Mouse (Mus musculus) spleen, adult 18-20 months (tissue): ENCODE results near the gene Parp2.
"Not testable (repeated sequence)": the region's sequence is repeated elsewhere in the genome, so short reads cannot be mapped to it uniquely, and the experiment has no call there.

Experiments used
- DNase-seq, 2 experiments: peaks; one replicate each; pipeline ENCODE4 v3.0.0; 2022; ENCODE audit warnings: mixed read lengths in 2 of 2

Parp2 gene

DNA sequence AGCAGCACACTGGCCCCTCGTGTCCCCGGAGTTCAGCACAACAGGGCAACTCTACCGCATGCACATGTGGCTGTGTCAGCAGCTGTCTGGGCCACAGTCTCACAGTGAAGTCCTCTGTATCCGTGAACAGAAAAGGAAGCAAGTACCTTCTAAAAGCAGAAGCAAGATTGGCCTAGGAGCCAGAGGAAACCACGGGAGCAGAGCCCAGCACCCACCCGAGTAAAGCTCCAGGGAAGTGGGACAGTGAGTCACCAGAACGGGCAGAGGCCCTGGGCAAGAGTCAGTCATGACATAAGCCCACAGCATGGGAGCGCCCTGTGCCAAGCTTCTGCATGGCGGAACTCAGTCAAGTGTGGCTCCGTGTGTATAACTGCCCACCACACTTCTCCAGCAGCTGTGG, 26.3 kb downstream of the Parp2 start:
- peak; percentile 13 to 30 for DNase-seq

GRCm38 (mm10) chr14:50834435-50834834, 26.8 kb downstream of the Parp2 start:
- DNase-seq = no peak

GRCm38 (mm10) chr14:50837236-50837635, 29.6 kb downstream of the Parp2 start:
- no peak for DNase-seq

- no peak for DNase-seq
Observed at GRCm38 (mm10) chr14:50855788-50856187, 48.1 kb downstream of the Parp2 start.

DNA sequence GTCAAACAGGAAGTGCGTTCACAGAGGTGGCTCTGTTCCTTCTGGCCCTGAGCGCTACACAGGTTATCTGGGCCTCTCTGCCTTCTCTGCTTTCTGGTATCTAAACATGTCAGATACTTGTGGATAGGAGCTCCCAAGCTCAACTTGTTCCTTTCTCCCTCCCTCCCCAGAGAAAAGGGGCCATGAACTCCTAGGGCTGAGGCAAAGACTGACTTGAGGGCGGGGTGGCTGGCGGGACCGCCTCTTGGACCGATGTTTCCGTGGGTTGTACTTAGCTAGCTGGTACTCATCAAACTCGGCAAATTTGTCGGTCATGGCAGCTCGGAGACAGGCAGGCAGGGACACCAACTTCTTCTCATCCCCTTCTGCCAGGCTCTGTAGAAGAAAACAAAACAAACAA, 55.0 kb downstream of the Parp2 start:
- DNase-seq = no peak

DNA sequence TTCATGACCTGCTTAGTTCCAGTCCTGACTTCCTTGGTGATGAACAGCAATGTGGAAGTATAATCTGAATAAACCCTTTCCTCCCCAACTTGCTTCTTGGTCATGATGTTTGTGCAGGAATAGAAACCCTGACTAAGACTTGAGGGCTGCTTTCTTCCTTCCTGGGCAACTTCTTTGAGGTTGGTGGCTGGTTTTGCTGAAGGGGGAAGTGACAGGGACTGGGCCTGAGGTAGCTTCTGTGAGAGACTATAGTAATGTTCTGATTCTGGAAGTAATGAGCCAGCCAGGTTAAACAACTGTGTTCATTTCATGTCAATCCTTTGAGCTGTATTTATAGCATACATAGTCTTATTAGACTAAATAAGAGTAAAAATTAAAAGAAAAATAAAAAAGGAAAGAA, 57.4 kb downstream of the Parp2 start:
- DNase-seq = not testable (repeated sequence)

- DNase-seq = no peak
Observed at GRCm38 (mm10) chr14:50866966-50867365, 59.3 kb downstream of the Parp2 start.

DNA sequence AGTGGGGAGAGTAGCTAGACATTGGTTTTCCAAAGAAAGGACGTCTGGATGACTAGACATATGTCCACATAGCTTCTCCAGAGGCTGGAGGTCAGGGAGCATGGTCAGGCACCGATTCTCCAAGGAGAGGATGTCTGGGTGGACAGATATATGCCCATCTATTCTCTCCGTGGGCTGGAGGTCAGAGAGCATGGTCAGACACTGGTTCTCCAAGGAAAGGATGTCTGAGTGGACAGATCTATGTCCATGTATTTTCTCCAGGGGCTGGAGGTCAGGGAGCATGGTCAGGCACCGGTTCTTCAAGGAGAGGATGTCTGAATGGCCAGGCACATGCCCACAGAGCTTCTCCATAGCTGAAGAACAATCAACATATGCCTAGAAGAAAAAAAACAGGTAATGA, 60.6 kb downstream of the Parp2 start:
- DNase-seq = no peak

DNA sequence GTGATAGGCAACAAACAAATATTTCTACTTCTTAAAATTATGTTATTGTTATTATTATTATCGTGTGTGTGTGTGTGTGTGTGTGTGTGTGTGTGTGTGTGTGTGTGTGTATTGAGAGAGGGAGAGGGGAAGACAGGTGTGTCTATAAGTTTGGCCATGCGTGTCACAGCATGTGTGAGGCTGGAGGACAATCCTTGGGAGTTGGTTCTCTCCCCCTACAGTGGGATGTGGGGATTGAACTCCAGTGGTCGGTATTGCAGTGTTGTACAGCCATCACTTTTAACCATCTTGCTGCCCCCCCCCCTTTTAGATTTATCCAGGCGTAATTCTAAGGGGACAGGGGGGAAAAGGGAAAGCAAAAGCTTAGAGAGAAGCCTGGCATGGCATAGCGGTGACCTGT, 61.0 kb downstream of the Parp2 start:
- no peak for DNase-seq

DNA sequence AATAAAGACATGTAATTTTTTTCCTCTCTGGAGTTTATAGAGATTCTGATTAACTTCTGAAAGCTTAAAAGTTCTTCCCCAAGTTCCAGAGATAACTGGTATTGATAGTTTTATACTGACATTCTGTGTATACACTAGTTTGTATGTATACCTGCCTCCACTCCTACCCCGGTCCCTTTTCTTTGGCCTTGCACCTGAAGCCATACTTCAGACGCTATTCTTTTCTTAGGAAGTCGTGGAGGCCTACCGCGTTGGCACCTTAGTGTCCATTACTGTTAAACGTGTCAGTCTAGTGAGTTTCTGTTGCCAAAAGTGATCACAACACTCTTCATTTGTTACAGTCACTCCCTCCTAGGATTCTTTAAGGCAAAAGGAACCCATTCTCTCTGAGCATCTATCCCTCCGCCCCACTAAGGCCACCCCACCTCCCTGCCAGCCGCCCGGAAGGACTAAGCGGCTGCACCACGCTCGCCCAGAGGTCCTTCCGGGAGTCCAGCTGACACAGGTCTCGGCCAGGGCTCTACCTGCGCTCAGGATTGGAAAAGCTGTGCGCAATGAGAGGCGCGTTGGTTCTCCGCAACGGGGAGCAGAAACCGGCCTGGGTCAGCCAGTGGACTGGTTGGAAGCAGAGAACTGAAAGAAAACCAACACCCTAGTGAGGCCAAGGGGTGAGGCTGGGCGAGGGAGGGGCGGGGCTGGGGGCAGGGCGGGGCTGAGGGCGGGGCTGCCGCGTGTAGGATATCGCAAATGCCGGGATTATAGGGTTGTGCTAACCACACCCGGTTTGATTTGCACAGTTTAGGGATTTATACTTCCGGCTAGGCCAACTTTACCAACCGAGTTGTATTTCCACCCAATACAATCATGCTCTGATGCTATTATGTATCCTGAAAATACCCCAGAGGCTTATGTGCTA, 62.5 kb downstream of the Parp2 start, which contains the start of gene Tep1:
Gene Tep1 (minus strand): TSS at position 672 of the 916 bp plus-strand sequence.
- DNase-seq = peak; percentile 55 to 71

DNA sequence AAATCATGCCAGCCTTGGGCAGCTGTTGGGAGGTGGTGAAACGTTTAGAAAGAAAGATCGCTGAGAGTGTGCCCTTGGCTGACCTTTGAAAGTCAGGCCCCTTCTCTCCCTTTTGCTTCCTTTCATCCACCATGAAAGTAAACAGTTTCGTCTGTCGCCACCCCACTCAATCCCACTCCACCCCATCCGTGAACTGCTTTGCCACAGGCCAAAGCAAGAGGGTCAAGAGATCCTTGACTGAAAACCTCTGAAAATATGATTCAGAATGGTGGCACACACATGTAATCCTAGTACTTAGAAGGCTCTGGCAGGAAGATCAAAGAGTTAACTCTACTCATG, 63.1 kb downstream of the Parp2 start:
- DNase-seq = no peak
